Mouse (Mus musculus) hindlimb bud, embryonic 11.5 days (tissue): Measurements from ENCODE around the gene Ifit3.
"Not testable (repeated sequence)": the region's sequence is repeated elsewhere in the genome, so short reads cannot be mapped to it uniquely, and the experiment has no call there.

Experiments used
- DNase-seq: peaks from one replicate; pipeline ENCODE4 v3.0.0-alpha.2; 2012; ENCODE audit warnings: low read depth, low spot score; ENCODE audit errors: extremely low spot score

Gene Ifit3

DNA sequence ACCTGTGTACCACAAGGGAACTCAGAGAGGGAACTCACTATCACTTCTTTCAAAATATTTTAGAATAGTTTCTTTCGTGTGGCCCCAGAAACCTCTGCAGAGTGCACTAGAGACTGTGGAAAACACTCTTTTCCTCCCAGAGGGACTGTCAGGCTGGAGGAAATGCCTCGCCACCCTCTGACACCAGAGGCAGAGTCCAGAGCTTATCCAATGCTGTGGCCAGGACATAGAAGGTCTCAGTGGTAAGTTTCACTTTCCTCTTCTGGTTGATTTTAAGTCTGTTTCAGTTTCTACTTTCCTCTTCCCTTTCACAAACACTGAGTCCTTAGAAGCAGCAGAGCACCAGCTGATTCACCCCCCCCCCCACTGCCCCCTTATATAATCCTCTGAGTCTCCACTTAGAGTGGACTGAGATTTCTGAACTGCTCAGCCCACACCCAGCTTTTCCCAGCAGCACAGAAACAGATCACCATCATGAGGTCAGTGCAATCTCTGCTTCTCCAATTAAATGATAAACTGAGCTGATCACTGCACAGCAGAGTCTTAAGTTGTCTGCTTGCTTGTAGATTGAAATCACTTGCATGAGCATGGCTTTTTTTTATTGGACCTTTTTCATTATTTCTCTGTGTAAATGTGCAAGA, at the start of gene Ifit3:
Gene Ifit3, plus strand, starts transcription at position 406 of the 641 bp plus-strand sequence.
- DNase-seq = not testable (repeated sequence)

DNA sequence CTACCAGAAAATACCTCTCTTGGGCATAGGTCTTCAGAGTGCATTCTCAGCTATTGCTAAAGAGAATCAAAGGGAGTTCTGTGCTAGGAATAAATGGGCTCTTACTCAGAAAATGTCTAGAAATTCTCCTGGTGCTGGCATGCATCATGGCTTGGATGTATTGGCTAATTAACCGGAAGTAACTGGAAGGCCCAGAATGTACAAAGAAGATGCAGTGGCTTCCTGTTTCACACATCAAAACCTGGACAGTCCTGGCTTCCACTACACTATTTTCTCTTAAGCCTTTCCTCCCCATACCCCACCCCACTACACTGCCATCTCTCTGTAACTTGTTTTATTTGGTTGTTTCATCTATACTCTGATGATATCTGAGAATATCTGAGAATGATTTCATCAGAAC, 43.9 kb upstream of the Ifit3 start:
- no peak for DNase-seq

DNA sequence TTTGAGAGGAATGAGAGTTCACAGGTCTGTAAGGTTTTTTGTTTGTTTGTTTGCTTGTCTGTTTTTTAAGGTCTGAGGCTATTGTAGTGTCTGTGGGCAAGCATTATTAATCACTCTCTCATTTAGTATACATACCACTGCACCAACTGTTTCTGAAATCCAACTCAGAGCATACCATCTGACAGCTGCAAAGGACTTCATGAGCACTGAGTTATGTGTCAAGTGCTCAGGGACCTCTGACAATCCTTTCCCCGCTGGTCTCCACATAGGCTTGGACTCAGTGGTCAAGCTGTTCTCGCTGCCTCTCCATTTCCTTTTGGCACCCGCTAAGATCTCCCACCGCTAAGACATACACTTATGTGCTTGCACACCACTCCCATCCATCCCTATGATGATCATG, 37.1 kb upstream of the Ifit3 start:
- no peak for DNase-seq

DNA sequence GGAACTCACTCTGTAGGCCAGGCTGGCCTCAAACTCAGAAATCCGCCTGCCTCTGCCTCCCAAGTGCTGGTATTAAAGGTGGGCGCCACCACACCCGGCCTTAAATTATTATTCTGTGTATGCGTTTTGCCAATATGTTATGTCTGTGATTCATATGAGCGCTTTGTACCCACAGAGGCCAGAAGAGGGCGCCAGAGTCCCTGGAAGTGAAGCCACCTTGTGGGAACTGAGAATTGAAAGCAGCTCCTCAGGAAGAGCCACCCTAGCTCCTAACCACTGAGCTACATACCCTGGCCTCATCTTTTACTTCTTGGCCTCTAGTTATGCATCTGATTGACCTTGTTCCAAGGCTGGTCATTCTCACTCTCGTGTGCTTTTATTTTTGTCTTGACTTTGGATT, 35.4 kb upstream of the Ifit3 start:
- no peak for DNase-seq

DNA sequence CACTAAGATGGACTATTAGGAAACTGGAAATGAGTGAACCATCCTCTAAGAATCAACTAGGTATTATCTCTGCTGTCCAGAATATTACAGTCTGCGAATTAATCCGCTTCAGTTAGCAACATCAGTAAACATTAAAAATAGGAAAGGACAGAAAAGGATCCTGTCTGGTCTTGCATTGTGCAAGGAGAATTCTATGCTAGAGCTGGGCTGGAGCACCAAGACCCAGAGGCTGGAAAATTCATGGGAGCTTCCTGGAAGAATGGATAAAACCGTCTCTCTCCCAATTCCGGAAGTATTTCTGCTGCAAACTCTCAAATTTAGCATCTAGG, 33.2 kb upstream of the Ifit3 start:
- no peak for DNase-seq

DNA sequence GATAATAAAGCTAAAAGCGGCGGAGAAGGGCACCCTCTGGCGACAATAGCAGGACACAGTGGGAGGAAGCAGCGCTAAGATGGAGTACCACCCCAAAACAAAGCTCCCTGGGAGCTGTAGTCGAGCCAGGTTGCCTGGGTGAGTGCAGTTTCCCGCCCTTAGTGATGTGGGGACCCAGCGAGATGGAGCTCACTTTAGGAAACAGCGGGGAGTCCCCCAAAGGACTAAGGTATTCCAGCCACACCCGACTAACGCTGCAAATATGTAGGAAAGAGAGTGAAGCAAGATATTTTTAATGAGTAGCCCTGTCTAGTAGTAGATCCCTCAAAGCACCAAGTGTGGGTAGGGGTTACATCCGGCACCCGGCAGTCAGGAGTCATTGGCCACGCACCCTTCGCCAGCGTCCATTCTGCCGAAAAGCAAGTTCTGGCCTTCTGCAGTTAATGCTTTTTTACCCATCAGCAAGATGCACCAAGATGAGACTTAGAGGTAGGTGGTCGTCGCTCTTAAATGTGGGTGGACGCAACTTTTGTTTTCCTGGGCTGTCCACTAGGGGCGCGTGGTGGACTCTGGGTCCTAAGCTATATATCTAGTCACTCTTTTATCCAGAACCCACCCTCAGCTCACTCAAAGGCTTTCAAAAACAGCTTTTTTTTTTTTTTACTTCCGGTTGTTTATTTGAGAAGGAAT, 32.7 kb upstream of the Ifit3 start, which contains the start of gene Ifit2:
Gene Ifit2, plus strand, starts transcription at position 161 of the 690 bp plus-strand sequence.
- DNase-seq = no peak

DNA sequence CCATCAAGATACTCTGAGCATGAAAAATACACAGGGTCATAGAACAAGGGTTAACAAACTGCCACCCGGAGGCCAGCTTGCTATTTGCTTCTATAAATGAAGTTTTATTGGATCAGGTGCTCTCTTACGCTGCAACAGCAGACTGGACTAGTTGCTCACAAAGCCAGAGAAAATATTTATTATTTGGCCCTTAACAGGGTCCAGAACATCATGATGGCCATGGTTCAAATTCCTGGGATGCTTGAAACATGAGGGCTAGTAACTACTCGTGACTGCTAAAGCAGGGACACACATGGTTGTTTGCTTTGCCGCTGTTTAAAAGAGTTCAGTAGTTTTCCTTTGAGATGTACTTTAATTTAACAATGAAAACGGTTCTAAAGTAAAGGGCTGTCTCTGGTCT, 31.4 kb upstream of the Ifit3 start:
- no peak for DNase-seq

DNA sequence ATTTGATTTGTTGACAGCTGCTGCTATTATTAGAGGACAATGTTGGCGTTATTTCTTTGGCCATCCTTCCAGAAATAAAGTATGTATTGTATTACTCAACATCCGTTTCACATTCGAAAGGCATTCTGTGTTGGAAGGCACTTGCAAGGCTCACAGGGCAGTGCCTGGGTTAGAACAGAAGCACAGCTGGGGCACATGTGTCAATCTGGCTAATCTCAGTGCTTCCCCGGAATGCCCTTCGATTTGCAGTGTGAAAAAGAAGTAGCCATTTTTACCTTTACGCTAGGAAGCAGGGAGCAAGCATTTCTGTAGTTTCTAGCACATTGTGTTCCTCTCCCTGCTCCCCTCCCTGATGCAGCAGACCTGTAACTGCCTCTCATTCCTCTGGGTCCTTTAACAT, 30.3 kb upstream of the Ifit3 start:
- no peak for DNase-seq

DNA sequence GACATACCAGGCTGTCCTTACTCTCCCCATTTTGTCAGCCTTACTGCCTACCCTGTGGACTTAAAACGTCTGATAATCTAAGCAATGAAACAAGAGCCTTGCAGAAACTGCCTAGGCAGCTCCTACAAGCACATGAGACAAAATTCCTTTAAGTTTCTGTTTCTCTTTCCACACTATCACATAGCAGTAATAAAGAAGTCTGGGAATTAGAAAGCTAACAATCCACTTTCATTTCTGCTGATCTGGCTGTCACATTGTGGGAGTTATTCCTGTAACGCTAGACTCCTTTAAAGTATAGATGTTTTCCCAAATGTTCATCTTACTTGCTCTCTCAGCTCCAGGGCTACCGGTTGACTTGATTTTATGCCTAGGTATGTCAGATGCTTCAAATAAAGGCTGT, 29.8 kb upstream of the Ifit3 start:
- no peak for DNase-seq

DNA sequence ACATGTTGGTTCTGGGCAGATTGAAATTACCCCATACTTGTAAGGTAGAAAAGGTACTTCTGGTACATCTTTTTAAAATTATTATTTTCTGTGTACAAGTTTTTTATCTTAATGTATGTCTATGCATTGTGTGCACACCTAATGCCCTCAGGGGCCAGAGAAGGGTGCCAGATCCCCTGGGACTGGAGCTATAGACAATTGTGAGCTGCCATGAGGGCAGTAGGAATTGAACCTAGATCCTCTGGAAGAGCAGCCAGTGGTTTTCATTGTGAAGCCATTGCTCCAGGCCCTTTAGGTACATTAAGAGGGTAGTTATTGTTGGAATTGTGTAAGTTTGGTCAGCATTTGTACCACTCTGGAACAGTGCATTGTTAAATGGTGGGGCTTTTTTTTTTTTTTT, 29.3 kb upstream of the Ifit3 start:
- DNase-seq = no peak

DNA sequence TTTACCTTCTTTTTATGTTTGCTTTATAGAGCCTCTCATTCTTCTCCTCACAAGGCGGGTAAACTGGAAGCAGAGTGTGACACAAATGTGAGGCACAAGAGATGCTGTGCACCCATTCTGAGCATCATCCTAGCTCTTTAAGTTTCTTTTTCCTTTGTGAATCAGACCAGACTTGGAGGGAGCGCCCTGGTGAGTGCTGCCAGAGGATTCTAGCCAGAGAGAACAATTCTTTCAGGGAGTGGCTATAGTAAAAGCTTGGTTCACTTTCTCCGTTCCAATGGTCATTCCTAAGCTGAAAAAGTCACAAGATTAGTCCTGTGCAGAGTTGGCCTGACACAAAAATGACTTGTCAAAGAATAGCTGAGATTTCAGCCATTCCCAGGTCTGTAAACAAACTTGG, 26.7 kb upstream of the Ifit3 start:
- DNase-seq = no peak

DNA sequence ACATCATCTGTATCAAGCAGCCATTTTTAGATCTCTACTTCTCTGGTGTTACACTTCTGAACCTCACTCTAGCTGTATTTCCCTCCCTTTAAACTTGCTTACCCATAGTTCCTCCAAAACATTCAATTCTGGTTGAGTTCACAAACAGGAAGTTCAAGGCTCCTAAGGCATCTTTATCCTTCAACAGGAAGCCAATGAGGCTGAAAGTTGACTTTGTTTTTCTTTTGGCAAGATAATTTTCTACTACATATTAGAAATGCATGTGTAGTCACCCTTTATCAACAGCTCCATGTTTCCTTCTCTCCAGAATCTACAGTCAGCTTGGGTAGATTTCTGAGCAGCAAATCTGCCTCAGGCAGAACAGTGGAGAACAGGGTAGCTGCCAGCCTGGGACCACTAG, 20.8 kb upstream of the Ifit3 start:
- DNase-seq = no peak

DNA sequence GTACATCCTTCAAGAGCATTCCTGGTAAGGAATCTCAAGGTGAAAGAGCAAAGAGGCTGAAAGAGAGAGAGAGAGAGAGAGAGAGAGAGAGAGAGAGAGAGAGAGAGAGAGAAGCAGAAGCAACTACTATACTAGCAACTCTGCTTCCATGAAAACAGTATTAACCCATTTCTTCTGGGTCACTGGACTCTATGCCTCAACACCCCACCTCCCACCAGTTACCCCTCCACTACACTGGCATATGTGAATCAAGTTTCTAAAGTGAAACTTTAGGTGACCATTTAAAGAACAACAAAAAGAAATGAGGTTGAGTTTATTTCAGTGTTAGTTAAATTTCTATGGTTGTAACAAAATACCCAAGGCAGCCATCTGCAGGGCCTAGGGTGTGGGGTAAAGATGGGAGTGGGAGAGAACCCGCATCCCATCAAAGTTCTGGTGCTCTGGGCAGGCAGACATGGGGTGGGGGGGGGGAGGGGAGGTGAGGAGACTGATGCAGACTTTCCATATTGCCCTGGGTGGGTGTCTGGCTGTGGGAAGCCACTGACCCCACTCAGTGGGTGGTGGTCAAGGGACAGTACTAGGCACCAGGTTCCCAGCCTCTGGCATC, 17.1 kb upstream of the Ifit3 start:
- DNase-seq = no peak

DNA sequence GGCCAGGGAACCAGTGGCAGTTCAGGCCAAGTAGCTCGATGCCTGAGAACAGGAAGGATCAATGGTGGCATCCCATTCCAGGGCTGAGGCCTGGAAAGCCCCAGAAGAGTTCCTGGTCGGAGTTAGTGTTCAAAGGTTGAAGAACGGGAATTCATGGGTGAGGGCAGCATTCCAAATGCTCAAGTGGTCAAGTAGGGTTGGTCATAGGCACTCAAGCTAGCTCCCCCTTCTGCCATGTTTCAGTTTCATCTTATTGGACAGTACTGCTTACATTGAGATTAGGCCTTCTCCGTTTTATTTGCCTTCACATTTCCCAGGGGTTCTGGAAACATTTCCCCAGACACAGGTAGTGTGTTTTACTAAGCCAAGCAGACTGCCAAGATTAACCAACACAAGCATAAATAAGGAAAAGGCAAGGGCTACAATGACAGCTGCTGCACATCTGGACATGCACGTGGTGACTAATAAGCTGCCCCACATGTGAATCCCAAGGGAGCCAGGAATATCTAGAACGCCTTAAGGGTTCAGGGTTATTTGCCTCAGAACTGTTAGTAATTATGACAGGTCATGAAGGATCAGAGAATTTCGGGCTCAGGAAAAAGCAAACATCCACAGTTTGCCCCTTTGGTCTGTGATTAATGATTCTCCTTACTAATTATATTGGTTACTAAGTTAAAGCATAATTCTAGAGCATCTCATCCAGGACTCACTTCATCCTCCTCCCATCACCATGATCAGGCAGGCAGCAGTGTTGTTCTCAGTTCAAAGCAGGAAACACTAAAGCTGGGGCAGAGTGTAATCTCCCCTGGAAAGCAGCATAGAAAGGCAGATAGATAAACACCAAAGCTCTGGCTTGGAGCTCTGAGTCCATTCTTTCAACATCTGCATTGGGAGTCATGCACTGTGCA, 14.1 kb upstream of the Ifit3 start:
- no peak for DNase-seq

DNA sequence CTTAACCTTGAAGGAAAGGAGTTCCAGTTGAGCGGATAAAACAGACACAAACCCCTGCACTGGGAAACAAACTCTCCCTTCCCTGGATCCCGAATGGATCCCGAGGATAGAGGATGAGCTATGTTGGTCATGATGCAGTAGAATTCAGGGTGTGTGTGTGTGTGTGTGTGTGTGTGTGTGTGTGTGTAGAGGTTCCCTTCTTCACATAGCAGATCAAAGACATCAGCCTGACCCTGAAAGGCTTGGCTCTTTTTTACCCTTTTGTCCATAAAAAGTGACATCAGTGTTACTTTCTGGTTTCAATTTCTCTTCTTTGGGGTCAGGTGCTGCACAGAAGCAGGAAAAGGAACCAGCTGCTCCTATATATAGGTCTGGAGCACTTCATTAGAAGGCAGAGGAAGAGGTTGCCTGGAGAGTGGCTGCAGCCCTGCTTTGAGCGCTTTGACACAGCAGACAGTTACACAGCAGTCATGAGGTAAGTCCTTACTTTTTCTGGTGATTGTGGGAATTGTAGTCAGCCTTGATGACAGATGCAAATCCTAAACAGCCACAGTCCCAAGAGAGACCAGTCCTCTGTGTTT, 13.3 kb upstream of the Ifit3 start:
- no peak for DNase-seq

DNA sequence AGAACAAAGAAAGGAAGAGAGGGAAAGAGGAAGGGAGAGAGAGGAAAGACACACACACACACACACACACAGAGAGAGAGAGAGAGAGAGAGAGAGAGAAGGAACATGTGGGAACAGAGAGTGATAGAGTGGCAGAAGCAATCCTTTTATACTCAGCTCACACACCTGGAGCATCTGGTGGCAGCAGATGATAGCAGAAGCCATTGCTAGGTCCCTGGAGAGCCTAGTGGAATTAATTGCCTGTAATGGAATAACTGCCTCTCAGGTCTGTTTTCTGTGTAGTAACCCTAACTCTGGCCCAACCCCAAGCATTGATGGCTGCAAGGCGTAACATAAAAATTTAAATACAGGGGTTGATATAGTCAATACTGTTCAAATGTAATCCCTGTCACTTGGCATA, 12.3 kb upstream of the Ifit3 start:
- DNase-seq = no peak

DNA sequence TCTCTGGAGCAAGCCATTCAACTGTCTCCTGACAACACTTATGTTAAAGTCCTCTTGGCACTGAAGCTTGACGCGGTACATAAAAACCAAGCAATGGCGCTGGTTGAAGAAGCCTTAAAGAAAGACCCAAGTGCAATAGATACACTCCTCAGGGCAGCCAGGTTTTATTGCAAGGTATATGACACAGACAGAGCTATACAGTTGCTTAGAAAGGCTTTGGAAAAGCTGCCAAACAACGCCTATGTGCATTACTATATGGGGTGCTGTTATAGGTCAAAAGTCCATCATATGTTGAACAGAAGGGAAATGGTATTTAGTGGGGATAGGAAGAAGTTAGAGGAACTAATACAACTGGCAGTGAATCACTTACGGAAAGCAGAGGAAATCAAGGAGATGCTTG, 9.7 kb upstream of the Ifit3 start:
- DNase-seq = no peak

DNA sequence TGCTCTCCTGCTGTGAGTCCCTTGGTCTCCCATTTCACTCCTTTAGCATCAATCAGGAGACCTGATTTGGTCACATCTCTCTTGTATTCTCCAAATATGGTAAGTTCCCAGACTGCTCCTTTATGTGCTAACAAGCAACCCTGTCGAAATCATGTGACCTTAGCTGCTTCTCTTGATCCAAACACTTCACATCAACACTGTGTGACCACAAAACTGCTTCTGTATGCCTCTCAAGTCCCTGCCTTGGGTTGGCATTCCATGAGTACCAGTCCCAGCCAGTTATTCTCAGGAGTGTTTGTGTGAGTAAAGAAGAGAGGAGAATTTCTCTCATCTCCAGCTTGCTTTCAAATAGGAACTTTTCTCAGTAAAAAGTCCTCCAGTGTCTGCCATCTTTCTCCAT, 6.2 kb upstream of the Ifit3 start:
- DNase-seq = no peak

DNA sequence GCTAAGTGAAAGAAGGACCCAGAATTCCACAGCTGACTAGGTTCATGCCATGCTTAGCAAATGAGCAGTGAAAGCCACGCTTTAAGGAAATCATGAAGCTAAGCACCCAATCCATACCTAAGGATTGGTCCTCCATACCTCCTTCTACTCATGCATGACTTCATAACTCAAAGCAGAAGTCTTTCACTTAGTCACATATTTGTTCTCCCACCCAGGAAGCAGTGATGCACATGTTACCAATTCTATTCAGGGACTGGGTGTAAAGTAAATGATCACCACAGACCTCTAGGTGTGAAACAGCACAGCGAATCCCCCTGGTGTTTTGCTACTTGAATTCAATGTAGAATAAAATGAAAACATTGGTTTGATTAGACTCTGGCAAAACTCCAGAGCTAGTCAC, 635 bp upstream of the Ifit3 start:
- DNase-seq = not testable (repeated sequence)

DNA sequence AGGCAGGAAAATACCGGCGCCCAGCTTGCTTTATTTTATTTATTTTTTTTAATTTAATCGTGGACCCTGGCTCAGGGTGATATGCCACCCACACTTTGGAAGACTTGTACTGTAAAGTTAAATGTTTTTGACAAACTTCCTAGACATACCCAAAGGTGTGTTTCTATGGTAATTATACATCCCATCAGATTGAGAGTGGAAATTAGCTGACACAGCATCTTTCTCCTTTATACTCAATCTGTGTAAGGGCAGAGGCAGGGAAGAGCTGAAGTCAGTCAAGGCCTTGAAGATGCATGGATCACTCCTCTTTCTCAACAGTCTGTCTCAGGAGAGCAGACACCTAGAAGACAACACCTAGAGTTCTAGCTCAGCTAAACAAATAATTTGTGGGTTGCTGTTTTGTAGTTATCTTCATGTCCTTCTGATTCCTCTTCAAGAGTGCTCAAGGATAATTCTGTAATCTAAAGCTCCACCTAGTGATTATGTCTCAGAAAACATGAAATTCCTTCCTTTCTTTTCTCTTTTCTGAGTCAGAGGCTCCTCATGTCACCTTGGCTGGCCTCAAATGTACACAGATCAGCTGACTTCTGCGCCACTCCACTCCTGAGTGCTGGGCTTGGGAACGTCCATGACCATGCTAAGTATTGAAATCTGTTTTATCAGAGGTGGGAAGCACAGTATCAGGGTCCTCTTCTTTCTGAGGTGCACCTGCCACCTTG, 2.6 kb downstream of the Ifit3 start:
- not testable (repeated sequence) for DNase-seq
